Mouse (Mus musculus) liver, adult 2 months (tissue): Measurements from ENCODE around the gene Scd4. TPM values are rescaled to one million over a fixed set of nuclear protein-coding genes. Genes with fewer than 3 reads are reported as not detected.
A peak's percentile ranks its signal among the peaks of the same experiment; 100 is the strongest.

ENCODE experiments used
- DNase-seq: peaks from one replicate; pipeline ENCODE4 v3.0.0-alpha.2; 2011; ENCODE audit warnings: low read depth, low spot score; ENCODE audit errors: extremely low read depth
- H3K27ac ChIP-seq: fragments of 200-500 bp; replicated peaks from 2 replicates; pipeline ENCODE4 v1.5.1; 2012; ENCODE audit warnings: low read depth, mild to moderate bottlenecking, control low read depth, inconsistent platforms, low read length; ENCODE audit not compliant: insufficient read depth
- H3K27me3 ChIP-seq: fragments of 200-500 bp; 2 replicates; pipeline ENCODE4 v1.6.1; 2012; ENCODE audit warnings: mild to moderate bottlenecking, moderate library complexity, low read length, inconsistent platforms; ENCODE audit not compliant: control insufficient read depth, insufficient read depth
- H3K36me3 ChIP-seq: fragments of 200-500 bp; 2 replicates; pipeline ENCODE4 v1.6.1; 2012; ENCODE audit warnings: low read length, inconsistent platforms; ENCODE audit not compliant: control insufficient read depth, insufficient read depth
- H3K4me1 ChIP-seq: fragments of 200-500 bp; 2 replicates; pipeline ENCODE4 v1.6.1; 2011; ENCODE audit warnings: low read length; ENCODE audit not compliant: control insufficient read depth, insufficient read depth
- H3K4me3 ChIP-seq: fragments of 200-500 bp; 2 replicates; pipeline ENCODE4 v1.5.1; 2011; ENCODE audit warnings: low read depth, mild to moderate bottlenecking, control low read depth, low read length, moderate library complexity; ENCODE audit not compliant: insufficient read depth
- H3K79me2 ChIP-seq: fragments of 200-500 bp; 2 replicates; pipeline ENCODE4 v1.6.1; 2012; ENCODE audit warnings: inconsistent platforms, mild to moderate bottlenecking, low read length, moderate library complexity; ENCODE audit not compliant: control insufficient read depth, insufficient read depth
- H3K9ac ChIP-seq: fragments of 200-500 bp; 2 replicates; pipeline ENCODE4 v1.6.1; 2012; ENCODE audit warnings: low read depth, mild to moderate bottlenecking, control low read depth, inconsistent platforms, low read length
- CTCF ChIP-seq: fragments of 200-500 bp; IDR thresholded peaks from 2 replicates; pipeline ENCODE4 v1.5.1; 2011; ENCODE audit warnings: low read depth, low read length, control low read depth
- POLR2A ChIP-seq: fragments of 200-500 bp; IDR thresholded peaks from 2 replicates; pipeline ENCODE4 v1.6.1; 2011; ENCODE audit warnings: low read length, control low read depth; ENCODE audit not compliant: insufficient read depth; ENCODE audit errors: extremely low read depth
- WGBS: fragments of 180-500 bp; shearing (Covaris S2); methylation state at CpG from one replicate; pipeline ENCODE4 v1.1.7; 2018; 5-methylcytosine and 5-hydroxymethylcytosine counted together
- polyA plus RNA-seq: library from polyadenylated mRNA; depleted of rRNA; stranded (reverse); fragments of >200 nt; gene quantifications from 2 replicates; pipeline ENCODE4 v1.2.3, GENCODE M21; 2012; rRNA removed
- total RNA-seq: library from RNA; depleted of rRNA; stranded (reverse); fragments of >200 nt; gene quantifications from 2 replicates; pipeline ENCODE4 v1.2.3, GENCODE M21; 2014; rRNA removed

Scd4 gene
- total RNA-seq (0.09 TPM in 1 of 2 replicates, not detected in the other), polyA plus RNA-seq (0.07 TPM in 1 of 2 replicates, not detected in the other)

DNA sequence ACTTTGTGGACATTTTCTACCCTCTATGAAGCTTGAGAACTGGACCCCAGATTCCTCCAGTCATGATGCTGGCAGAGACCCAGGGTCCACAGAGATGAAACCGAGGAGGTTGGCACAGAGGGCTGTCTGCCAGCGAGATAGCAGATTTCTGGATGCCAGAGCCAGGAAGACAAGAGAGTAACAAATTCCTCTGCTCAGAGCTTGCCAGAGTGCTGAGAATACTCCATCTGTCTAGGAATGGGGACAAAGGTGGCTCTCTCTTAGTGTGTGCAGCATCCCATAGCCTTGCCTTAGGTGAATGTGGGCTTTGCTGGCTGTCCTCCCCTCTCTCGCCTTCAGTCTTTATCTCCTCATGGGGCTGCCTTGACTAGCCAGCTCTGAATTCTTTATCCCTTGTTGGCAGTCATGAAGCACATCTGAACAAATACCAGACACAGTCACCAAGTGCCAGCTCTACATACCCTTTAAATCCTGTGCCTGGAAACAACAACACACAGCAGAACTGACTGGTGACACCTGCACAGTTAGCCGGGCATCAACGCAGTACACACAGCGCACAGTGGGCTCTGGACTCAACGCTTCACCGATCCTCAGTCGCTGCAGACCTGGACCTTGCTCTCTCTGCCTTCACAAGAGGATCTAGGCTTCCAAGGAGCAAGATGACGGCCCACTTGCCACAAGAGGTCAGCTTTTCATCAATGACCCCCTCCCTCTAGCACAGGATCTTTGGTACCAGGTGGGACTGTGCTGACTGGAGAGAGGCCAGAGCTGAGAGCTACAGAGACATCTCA is at the start of gene Scd4:
Gene Scd4 (plus strand): TSS at position 260 of the 791 bp plus-strand sequence.
- no peak within 1 kb of the TSS for H3K27ac ChIP-seq
- peaks cover 10% of the 10 kb centered on the region; the same call in 1 of the 2 replicates for H3K27me3 ChIP-seq
- no peak within 1 kb of the TSS for H3K9ac ChIP-seq
- H3K4me3 ChIP-seq = no peak within 1 kb of the TSS
- H3K79me2 ChIP-seq = no peaks in the 10 kb centered on the region
- no peaks in the 10 kb centered on the region for H3K36me3 ChIP-seq
- DNase-seq = no peak
- TF ChIP-seq CTCF = no peak
- TF ChIP-seq POLR2A = no peak
- H3K4me1 ChIP-seq = no peaks in the 10 kb centered on the region
- WGBS = 79% methylated on average over 10 of the region's 10 CpGs

DNA sequence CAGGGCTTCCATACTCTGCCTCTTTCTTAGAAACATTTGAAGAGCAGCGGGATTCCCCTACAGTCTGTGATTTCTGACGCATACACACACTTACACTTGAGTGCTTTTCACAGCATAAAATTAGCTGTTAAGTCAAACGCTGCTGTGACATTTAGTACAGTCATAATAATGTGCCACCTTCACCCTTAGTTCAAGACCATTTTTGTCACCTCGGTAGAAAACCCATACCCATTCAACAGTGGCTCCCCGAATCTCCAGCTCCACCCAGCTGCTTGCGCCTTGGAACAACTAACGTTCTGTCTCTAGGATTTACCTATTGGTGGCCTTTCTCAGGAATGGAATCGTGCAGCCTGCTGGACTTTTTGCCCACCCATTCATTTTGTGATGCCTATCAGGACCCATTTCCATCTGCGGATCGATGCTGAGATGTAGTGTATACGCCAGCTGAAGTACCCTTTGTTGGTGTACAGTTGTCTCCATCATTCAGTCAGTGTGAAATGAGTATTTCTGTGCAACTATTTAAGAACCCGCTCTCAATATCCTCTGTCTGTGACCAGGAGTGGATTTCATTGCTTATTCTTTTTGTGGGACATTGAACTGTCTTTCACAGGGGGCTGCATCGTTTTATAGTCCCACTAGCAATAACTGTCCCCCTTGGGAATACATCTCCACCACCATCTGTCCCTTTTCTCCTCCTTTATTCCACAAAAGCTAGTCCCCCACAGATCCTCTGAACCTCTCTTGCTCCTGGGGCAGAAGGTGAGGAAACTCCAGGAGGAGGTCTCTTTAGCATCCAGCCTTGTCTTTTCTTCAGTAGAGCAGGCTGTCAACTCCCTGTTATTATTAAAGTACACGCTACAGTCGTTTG is 49.5 kb upstream of the Scd4 start:
- Histone ChIP-seq H3K27ac (no peak overlapping the region), H3K4me3 (no peak overlapping the region)
- WGBS = 63% methylated on average over 15 of the region's 15 CpGs

DNA sequence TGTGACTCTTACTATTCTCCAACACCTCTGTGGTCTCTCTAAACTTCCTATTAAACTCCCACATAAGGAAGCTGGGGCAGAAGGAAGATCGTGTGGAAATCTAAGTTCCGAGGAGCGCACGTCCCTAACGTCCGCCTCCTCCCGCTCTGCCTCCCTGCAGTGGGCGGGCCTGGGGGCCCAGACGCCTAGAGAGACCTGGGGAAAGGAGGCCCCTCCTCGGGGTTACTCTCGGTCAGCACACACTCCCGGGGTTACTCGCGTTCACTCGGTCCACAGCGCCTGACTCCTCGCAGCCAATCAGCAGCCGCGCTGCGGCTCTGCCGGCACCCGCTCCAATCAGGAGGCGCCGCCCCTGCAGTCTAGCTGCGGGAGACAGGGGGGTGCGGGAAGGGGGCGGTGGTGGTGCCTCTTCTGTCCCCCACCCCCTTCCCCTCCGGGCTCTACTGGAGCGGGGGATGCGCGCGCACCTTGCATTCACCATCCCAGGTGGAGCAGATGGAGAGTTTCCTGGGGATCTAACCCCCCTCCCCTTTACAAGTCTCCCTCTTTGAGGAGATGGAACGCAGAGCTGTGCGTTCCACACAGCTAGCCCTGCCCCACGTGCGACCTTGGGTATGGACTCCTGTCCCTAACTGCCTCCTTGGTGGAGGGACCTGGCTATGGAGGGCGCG is 48.7 kb upstream of the Scd4 start:
- peak; percentile 30 for DNase-seq
- TF ChIP-seq POLR2A (no peak), CTCF (no peak)
- Histone ChIP-seq H3K27me3 (peaks cover 13% of the 10 kb centered on the region; the same call in 1 of the 2 replicates), H3K4me3 (peak overlapping the region; percentile 54), H3K4me1 (peaks cover 2% of the 10 kb centered on the region; the same call in 1 of the 2 replicates), H3K27ac (no peak overlapping the region), H3K36me3 (no peaks in the 10 kb centered on the region), H3K9ac (peak overlapping the region; percentile 52), H3K79me2 (no peaks in the 10 kb centered on the region)
- WGBS = 3% methylated on average over 38 of the region's 38 CpGs

More for the DNA sequence above, 49.5 kb upstream of the Scd4 start:
- TF ChIP-seq CTCF = no peak
- no peak for TF ChIP-seq POLR2A
- H3K36me3 ChIP-seq = no peaks in the 10 kb centered on the region
- H3K27me3 ChIP-seq = peaks cover 13% of the 10 kb centered on the region
- no peaks in the 10 kb centered on the region for H3K79me2 ChIP-seq
- no peak overlapping the region for H3K9ac ChIP-seq
- H3K4me1 ChIP-seq = peaks cover 2% of the 10 kb centered on the region; the same call in 1 of the 2 replicates
- no peak for DNase-seq

DNA sequence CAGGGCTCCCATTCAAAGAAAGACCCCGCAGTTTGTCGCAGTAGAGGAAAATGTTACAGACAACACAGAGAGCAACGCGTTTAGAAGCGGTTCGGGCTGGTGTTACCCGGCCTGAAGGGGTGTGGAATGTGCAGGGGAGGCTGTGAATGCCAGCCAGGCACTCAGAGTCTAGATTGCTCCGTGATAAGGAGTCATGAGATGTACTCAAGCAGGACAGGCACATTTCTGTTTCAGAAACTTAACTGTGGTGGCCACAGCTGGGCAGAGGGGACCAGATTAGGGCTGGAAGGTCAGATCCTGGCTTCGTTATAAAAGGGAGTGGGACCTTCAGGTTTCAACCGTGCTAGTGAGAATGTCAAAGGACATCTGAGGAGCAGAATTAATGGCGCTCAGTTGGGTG is 48.2 kb upstream of the Scd4 start:
- Histone ChIP-seq H3K9ac (peak overlapping the region; percentile 52; the same call in 1 of the 2 replicates), H3K36me3 (no peaks in the 10 kb centered on the region), H3K4me3 (no peak overlapping the region), H3K4me1 (peaks cover 2% of the 10 kb centered on the region; the same call in 1 of the 2 replicates), H3K79me2 (no peaks in the 10 kb centered on the region), H3K27ac (no peak overlapping the region), H3K27me3 (peaks cover 13% of the 10 kb centered on the region; the same call in 1 of the 2 replicates)
- WGBS = 8% methylated on average over 11 of the region's 11 CpGs
- no peak for DNase-seq
- TF ChIP-seq POLR2A (no peak), CTCF (no peak)

DNA sequence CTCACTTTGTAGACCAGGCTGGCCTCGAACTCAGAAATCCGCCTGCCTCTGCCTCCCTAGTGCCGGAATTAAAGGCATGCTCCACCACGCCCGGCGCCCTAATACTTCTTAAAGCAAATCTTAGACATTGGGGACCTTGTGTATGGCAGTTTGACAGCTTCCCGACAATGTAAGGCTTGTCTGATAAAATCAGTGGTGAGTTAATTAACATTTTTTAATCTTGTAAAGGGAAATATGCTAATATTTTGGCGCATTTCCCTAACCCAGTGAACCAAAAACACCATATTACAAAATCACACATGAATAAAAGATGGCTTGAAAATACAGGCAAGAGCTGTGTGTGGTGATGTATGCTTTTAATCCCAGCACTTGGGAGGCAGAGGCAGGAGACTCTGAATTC is 47.3 kb upstream of the Scd4 start:
- Histone ChIP-seq H3K9ac (no peak overlapping the region), H3K36me3 (no peaks in the 10 kb centered on the region), H3K79me2 (no peaks in the 10 kb centered on the region), H3K4me1 (peaks cover 2% of the 10 kb centered on the region; the same call in 1 of the 2 replicates), H3K27me3 (peaks cover 10% of the 10 kb centered on the region; the same call in 1 of the 2 replicates), H3K27ac (no peak overlapping the region), H3K4me3 (no peak overlapping the region)
- TF ChIP-seq CTCF (no peak), POLR2A (no peak)
- DNase-seq = no peak
- WGBS = 96% methylated on average over 8 of the region's 8 CpGs
